Mouse (Mus musculus) G1E (cell line): ENCODE data around the gene Ret.

ENCODE experiments used
- CTCF ChIP-seq: IDR thresholded peaks from 2 replicates; pipeline ENCODE4 v1.5.1; 2012; ENCODE audit warnings: low read depth, low read length, inconsistent platforms, mixed read lengths
- GATA1 ChIP-seq: IDR thresholded peaks from 2 replicates; pipeline ENCODE4 v1.6.1; 2012; ENCODE audit warnings: borderline replicate concordance, low read length, inconsistent platforms, mixed read lengths
- TAL1 ChIP-seq: conservative IDR thresholded peaks from 2 replicates; pipeline ENCODE4 v1.6.1; 2012; ENCODE audit warnings: low read depth, low read length, inconsistent platforms, mixed read lengths

- peak; percentile 94 for TF ChIP-seq CTCF
- no peak for TF ChIP-seq TAL1
- TF ChIP-seq GATA1, result no peak
Measured at GRCm38 (mm10) chr6:118179316-118180084, 18.0 kb downstream of the Ret start.
